Mouse (Mus musculus) cerebellum, adult 9-10 months (tissue): ENCODE results near the gene Trrap.

Experiments used
- DNase-seq: peaks from one replicate; pipeline ENCODE4 v3.0.0; 2022

Trrap gene

DNA sequence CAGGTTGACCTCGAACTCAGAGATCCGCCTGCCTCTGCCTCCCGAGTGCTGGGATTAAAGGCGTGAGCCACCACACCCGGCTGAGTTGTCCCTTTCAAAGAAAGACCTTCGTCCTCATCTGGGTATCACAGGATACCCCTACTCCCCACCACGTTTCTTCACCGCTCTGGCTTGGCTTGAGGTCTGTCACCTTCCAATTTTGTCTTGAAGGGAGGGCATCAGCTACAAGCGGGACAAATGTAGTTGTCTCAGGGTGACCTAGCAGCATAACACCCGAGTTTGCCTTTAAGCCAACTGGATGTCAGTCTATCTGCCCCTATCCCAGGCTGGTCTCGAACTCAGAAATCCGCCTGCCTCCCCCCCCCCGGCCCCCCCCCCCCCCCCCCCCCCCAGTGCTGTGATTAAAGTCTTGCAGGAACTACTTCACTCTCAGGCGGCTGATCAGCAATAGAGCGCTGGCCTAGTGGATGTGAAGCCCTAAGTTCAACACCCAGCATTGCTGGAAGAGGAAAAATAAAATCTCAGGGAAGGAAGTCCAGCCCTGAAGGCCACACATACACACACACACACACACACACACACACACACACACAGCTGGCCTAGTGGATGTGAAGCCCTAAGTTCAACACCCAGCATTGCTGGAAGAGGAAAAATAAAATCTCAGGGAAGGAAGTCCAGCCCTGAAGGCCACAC lies at the start of gene Trrap:
Trrap (plus strand) TSS at position 627 of the 693 bp plus-strand sequence.
- DNase-seq: peak; percentile 52

DNA sequence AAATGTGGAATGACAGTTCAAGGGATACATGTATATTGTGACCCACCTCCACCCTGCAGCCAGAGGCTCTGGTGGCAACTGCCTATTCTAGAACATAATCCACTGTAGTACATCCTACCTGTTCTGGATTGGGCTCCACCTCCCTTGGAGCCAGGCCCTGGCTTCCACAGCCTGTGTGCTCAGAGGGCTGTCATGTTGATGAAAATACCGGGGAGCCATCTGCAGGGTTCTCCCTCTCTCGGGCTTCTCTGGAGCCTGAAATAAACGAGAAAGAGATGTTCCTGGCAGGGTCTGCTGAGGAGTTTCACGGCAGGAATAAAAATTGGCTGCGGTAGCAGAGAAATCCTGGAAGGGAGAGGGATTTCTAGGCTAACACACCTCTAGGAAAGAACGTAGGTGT lies 47.8 kb upstream of the Trrap start:
- no peak for DNase-seq

DNA sequence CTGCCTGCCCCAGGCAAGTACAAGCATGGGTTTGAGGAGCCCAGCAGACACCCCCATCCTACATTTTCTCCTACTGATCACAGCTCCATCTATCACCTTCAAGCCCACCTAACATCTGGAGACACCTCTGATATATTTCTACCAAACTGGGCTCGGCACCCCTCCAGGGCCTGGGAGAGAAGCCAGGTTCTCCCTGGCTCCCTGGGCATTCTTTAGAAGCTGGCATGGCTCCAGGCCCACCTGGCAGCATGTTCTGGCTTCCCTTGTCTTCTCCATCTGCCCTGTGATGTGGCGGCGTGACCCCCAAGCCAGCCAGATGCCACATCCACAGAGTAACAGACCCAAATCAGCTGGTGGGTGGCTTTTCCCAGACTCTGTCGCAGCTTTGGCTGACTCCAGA lies 47.3 kb upstream of the Trrap start:
- no peak for DNase-seq

DNA sequence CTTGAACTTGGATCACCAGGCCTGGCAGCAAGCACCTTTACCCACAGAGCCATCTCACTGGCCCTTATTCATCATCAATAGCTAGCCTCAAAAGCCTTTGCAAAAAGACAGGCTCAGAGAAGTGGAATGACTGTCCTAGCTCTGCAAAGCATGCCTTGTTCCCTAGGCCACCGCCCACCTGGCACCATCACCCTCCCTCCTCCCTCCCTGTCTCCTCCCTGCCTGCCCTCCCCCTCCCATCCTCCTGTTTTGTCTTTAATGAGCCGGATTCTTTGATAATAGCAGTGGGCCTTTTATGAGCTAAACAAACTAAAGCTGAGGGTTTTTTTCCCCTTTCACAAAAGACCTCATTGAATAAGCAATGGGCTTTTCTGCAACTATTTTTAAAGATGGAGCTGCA lies 42.6 kb upstream of the Trrap start:
- DNase-seq: no peak

DNA sequence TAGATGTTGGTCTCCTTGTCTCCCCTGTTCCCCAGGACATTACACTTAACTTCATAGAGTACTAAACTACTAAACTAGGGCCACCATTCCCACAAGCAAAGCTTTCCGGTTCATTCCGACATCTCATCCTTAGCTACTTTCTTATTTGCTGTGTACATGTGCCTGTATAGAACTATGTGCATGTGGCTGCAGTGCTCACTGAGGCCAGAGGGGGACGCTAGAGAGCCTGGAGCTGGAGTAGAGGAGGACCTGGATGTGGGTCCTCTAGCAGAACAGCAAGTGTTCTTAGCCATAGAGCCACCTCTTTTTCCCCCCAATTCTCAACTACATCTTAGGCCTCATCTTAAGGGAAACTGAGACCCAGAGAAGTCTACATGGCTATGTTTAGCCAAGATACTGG lies 42.0 kb upstream of the Trrap start:
- DNase-seq: no peak

DNA sequence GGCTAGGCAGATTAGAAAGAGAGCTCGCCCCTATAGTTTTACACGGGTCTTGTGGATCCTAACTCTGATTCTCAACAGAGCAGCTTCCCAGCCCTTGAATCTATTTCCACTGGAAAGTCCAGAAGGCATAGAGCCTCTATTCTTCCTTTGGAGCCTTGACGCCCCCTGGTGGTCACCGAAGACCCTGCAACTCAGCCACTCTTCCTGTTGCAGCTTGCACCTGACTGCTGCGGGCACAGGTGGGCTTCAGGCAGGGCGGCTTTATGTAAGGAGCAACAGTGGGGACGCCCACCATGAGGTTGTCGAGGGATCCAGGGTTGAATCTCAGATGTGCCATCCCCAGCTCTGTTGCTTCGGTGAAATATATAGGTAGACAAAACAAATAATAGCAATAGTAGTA lies 40.4 kb upstream of the Trrap start:
- DNase-seq: peak; percentile 64

DNA sequence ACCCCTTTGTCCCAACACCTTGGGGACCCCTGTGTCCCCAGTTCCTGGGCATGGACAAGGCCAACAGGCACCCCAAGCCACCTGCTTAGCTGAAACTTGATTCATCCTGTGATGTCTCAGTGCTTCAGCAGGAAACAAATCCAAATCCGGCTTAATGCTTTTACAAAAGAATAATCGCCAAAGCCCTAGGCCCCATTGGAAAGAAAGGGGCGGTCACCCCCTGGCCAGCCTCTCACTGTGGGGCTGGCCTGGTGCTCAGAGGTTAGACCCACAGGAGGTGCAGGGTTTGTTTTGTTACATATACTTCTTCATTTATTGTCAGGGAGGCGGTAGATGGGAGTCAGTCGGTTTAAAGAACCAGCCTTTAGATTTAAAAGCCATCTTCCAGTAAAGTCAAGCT lies 39.3 kb upstream of the Trrap start:
- no peak for DNase-seq

DNA sequence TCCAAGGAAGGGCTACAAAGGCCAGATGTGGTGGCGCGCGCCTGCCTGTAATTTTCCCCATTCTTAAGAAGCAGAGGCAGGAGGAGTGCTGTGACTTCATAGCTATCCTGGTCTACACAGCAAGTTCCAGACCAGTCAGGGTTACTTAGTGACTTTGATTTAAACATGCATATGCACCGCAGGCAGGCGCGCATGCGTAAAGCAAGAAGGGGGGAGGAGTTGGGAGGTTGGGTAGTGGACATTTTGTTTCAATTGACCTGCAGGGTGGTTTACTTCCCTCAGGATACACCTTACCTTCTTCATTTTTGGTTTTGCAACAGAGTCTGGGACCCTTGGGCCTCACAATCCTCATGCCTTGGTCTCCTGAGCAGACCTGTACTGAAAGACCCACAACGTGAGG lies 38.3 kb upstream of the Trrap start:
- DNase-seq: no peak

DNA sequence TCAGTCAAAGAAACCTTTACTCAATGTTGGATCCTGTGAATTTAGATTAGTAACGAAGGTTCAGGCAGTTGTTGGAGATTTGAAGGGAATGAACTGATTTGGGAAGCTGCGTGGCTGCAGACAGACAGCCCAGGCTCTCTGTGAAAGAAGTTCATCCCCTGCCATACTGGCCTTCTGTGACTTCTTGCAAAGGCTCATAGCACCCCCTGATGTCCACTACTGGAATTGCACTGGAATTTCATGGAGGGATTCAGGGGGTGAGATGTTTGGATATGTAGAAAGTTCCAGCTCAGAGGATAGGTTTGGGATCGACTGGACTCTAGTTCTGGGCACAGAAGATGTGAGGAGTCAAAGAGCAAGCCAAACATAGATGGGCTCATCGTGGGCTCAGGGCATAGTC lies 33.6 kb upstream of the Trrap start:
- peak; percentile 71 for DNase-seq

DNA sequence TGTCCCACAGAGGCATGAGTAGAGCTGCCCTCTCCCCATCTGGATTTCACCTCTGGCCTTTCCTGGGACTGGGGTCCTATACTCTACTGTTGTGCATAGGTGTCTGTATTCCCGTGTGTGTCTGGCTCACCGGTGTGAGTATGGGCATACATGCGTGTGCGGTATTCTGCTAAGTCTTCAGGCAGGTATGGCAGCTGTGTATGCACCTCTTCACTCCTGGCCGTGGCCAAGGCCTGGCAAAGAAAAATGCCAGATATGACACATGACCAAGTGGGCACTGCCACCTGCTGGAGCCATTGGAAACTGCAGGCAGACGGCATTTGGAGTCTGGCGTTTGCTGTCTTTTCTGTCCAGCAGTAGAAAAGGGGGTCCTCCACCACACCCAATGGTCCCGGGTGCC lies 32.6 kb upstream of the Trrap start:
- peak; percentile 75 for DNase-seq

DNA sequence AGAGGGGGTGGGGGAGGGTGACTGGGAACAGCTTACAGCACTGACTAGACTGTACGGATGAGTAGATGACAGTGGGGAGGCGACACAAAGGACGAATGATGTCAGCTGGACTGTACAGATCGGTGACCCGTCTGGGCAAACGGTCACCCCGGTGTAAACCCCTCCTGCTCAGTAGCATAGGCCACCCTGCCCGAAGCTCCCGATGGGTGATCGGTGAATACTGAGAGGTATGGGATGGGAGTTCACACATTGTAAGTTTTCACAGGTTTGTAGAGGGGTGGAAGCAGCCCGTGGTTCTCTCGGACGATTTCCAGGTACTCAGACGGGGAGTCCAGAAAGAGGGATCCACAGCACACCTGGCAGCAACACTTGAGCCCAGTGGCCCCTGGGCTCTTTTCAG lies 30.4 kb upstream of the Trrap start:
- no peak for DNase-seq

DNA sequence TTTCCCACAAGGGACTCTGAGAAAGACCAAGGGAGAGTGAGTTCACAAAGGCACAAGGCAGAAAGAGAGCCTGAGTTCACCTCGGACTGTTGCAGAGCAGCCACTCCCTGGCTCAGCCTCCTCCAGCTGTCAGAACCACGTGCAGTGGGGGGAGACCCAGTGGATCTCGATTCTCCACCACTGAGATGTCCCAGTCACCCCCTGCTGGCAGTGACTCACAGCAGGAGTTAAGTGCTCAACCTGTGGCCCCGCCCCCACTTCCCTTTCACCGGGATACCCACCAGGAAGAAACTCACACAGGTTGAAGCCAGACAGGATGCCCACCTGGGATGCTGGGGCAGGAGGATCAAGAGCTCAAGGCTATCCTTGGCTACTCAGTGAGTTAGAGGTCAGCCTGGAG lies 15.1 kb upstream of the Trrap start:
- DNase-seq: no peak

DNA sequence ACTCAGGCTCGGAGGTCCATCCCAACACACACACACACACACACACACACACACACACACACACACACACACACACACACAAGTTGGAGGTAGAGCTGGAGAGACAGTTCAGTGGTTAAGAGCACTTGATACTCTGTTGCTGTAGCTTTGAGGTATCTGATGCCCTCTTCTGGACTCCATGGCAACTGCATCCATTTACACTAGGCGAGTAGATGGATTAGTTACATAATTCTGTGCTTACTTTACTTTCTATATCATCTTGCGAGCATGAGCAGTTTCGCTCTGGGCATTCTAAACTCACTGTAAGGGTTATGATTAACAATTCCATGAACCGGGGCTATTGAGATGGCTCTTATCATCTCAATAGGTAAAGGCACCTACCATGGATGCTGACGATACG lies 14.5 kb upstream of the Trrap start:
- DNase-seq: peak; percentile 83

DNA sequence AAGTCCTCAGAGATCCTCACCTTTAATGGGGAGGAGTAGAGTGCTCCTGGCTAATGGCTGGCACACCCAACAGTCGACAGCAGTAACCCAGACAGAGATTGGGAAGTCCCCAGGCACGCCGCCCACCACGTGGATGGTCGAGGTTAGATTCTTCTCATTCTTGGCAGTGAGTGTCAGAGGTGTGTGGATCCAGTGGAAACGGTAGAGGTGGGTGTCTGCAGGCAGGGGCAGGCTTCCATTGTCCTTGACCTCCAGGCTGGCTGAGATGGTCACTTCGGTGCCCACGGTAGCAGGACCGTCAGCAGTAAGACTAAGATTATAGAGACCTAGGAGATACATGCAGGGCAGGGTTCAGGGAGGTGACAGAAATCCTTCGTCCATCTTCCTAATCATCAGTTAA lies 12.3 kb upstream of the Trrap start:
- no peak for DNase-seq

DNA sequence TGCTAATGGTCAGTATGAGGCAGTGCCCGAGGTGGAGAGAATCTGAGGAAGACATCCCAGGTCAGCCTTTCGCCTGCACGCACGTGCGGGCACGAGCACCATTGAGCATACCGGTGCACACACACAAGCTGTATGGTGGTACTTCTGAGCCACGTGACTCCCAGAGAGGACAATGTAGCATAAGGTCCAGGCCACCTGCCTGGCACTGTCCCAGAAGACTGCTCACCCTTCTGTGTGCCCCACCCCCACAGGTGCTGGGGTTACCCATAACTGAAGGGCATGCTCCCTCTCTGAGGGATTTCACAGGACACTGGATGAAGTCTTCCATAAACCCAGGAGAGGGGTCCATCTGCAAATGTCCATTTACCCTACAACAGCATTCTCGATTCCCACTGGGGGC lies 10.1 kb upstream of the Trrap start:
- DNase-seq: no peak

DNA sequence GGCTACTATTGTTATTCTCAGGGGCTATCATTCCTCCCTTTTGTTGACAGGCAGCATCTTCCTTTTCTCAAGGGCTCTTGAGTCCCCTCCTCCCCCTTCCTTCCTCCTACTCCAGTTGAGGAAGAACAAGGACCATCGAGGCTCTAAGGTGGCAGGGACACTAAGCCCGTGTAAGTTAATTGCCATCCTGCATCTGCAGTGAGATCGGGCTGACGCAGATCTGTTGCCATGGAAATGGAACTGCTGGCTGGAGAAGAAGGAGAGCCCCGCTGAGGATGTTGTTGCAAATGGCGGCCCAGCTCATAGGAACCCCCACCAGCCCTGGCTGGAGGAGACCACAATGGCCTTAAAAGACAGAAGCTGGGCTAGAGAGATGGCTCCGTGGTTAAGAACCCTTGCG lies 9.1 kb upstream of the Trrap start:
- DNase-seq: no peak

DNA sequence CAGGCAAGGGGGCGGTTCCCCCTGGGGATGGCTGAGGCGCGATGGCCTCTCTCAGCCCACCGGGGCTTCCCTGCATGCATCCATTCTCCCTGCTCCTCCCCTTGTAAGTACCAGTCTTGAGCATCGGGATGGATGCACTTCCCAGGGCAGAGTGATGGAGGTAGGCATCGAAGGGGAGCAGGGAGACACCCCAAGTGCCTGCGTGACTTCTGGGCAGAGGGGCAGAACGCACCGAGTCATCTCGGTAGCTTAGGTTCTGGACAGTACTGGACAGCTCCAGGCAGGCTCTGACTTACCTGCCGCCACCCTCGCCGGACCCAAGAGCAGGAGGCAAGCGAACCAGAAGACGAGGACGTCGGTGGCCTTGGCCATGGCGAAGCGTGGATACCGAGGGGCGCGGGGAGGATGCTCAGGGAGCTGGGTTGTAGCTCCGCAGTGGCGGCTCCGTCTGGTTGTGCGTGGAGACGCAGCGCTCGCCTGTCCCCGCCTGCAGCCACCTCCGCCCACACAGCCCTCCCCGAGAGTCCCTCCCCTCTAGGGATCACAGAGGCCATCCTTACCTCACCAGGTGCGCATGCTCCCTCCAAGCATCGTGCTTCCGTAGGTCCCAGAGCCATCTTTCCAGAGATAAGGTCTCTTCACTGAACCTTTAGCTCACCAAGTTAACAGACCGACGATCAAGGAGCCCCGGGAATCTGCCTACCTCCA lies 6.2 kb upstream of the Trrap start, which contains the start of gene Tmem130:
Tmem130 (minus strand) TSS at position 658 of the 708 bp plus-strand sequence.
- DNase-seq: peak; percentile 92

DNA sequence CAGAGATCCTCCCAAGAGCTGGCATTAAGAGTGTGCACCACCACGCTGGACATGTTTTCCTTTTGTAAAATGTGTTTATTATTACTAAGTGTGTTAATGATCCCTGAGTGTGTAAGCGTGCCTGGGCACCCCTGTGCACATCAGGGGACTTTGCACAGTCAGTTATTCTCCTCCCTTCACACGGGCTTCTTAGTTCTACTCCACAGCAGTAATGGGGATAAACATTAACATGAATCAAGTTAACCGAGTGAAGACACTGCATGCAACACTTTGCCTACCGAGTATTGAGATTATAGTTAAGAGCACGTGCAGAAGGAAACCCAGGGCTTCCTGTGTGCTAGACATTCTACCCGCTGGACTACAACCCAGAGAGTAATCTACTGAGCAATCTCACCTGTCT lies 1.5 kb upstream of the Trrap start:
- DNase-seq: no peak

DNA sequence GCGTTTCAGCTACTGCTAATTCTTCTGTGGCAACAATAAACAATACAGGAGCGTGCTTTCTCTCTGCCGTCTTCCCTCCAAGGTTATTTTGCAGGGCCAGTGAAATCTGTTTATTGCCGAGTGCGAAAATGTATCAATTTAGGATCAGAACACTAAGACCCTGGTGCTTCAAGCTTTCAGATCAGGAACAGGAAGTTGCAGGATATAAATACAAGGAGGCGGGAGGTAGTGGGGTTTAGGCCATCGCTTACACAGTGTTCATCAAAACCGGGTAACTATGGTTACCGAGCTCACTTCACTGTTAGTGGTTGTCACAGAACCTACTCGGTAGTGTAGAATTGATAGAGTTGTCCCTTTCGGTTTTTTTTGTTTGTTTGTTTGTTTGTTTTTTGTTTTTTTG lies 886 bp upstream of the Trrap start:
- peak; percentile 51 for DNase-seq

DNA sequence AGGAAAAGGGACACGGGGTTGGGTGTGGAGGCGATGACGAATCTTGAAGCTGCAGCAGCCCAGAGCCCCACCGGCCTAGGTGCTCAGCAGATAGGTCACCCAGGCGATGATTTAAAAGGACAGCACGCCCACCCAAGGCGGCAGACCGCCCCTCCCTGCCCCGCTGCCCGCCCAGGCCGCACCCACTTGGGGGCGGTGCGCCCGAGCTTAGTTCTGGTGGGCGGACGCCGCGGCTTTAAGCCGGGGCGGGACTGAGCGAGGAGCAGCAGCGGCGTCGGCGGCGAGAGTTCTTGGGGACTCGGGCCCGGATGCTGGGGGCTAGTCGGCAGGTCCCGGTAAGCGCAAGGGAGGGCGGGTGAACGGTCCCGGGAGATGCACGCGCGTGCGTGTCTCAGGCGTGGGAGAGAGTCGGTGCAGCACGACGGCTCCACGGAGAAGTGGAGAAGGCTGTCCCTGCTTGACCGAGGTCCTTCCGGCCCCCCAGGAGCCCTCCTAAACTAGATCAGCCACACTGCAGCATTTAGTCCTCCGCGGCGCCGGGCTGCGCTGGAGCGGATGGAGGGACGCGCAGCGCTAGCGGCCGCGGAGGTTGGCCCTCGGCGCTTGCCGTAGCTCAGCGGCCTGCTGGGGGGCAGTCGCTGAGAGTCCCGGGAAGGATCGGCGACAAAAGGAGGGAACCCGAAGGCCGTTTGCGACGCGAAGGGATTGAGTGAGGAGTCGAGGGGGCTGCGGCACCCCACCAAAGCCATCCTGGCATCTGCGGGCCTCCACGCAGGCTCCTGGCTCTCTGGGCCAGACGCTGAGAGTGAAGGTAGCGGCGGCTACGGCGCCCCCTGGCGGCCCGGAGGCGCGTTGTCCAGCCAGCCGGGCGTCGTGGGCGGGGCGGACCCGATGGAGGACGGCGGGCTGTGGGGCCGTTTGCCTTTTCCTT lies 644 bp downstream of the Trrap start:
- DNase-seq: peak; percentile 91

DNA sequence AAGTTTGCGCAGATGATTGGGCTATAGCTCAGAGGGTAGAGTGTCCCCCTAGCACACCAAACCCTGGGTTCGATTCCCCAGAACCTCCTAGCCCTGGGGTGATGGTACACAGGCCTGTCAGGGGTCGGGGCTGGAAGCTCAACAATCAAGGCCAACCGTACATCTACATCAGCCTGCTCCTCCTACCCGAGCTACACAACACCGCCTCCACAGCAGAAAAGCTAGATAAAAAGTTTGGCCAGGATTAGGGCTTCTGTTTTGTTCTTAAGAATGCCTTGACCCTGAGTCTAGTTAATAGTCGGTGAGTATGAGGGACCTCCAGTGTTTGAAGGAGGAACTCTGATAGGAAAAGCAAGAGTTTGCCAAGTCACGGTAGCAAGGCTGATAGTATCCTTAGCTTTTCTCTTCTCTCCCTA lies 1.5 kb downstream of the Trrap start:
- DNase-seq: no peak

DNA sequence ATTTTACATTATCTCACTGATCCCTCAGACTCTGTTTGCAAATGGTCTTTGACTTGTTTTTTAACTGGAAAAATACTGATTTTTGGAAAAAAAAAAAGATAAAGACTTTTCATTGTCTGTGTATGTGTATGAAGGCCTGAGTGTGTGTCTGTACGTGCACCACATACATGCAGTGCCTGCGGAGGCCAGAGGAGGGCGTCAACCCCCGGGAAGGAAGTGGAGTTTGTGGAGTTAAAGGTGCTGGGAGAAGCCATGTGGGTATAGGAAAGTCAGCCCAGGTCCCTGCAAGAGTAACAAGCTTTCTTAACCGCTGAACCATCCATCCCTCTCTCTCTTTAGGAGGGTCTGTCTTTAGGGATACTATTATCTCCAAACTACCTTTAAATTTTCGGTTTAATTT lies 5.7 kb downstream of the Trrap start:
- DNase-seq: no peak

DNA sequence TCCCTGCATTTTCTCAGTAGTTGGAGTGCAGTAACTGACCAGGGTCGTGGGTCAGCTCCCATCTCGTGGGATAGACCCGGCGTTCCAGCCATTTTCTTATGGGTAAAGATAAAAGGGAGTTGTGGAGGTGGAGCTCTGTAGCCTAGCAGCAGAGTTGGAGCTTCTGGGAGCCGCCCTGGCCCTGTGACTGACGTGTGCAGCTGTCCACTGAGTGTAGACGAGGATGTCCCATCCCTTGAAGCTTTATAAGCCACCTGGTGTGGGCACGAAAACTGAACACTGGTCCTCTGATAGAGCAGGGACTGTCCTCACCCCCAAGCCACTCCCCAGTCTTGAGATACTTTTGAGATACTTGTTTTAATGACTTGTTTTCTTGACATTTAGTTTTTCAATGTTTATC lies 13.1 kb downstream of the Trrap start:
- no peak for DNase-seq

DNA sequence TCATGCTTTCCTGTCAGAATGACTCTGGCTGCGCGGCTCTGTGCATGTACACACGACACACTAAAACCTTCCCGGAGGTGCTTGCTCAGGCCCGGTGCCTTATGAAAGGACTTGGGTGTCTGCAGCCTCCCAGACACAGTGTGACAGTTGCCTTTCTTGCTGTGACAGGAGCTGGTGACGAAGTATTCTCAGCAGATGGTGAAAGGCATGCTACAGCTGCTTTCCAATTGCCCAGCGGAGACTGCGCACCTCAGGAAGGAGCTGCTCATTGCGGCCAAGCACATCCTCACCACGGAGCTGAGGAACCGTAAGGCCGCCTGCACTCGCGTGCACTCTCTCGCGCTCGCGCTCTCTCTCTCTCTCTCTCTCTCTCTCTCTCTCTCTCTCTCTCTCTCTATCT lies 18.9 kb downstream of the Trrap start:
- DNase-seq: no peak
